Mouse (Mus musculus) forebrain, embryonic 15.5 days (tissue): ENCODE results near the gene Tmprss2. TPM values are rescaled to one million over a fixed set of nuclear protein-coding genes. Genes with fewer than 3 reads are reported as not detected.

Experiments
- ATAC-seq: fragments of 200-750 bp; cut with Nextera tagmentation; replicated peaks from 2 replicates; pipeline ENCODE4 v1.8.0; 2017; ENCODE audit warnings: mild to moderate bottlenecking, moderate TSS enrichment, moderate library complexity
- H3K27ac ChIP-seq: fragments of 300-500 bp; sonication (generic); replicated peaks from 2 replicates; pipeline ENCODE4 v1.5.1; 2015; ENCODE audit warnings: mild to moderate bottlenecking, inconsistent platforms
- H3K27me3 ChIP-seq: fragments of 300-500 bp; sonication (generic); 2 replicates; pipeline ENCODE4 v1.6.1; 2015; ENCODE audit warnings: inconsistent platforms
- H3K36me3 ChIP-seq: fragments of 300-500 bp; sonication (generic); 2 replicates; pipeline ENCODE4 v1.6.1; 2015; ENCODE audit warnings: mild to moderate bottlenecking, inconsistent platforms
- H3K4me1 ChIP-seq: fragments of 300-500 bp; sonication (generic); 2 replicates; pipeline ENCODE4 v1.6.1; 2015; ENCODE audit warnings: inconsistent platforms
- H3K4me2 ChIP-seq: fragments of 300-500 bp; sonication (generic); replicated peaks from 2 replicates; pipeline ENCODE4 v1.6.1; 2015; ENCODE audit warnings: mild to moderate bottlenecking, inconsistent platforms
- H3K4me3 ChIP-seq: fragments of 300-500 bp; sonication (generic); 2 replicates; pipeline ENCODE4 v1.5.1; 2015; ENCODE audit warnings: mild to moderate bottlenecking, inconsistent platforms
- H3K9ac ChIP-seq: fragments of 300-500 bp; sonication (generic); replicated peaks from 2 replicates; pipeline ENCODE4 v1.6.1; 2015; ENCODE audit warnings: mild to moderate bottlenecking, inconsistent platforms
- H3K9me3 ChIP-seq: fragments of 300-500 bp; sonication (generic); 2 replicates; pipeline ENCODE4 v1.6.1; 2016; ENCODE audit warnings: inconsistent platforms
- WGBS: fragments of 180-500 bp; shearing (Covaris S2); methylation state at CpG from one replicate; pipeline ENCODE4 v1.1.7; 2015; ENCODE audit warnings: mixed read lengths; 5-methylcytosine and 5-hydroxymethylcytosine counted together
- polyA plus RNA-seq: library from polyadenylated mRNA; unstranded; fragments of >200 nt; fragmentation: Nextera tagmentation; extraction: Ambion mirVana; gene quantifications from 2 replicates; pipeline ENCODE4 v1.2.1, GENCODE M21; 2015

The Tmprss2 gene
- not detected in 2 replicates for polyA plus RNA-seq

- ATAC-seq: no peak
- H3K27me3 ChIP-seq: peaks cover 38% of the 10 kb centered on the region
- peaks cover 12% of the 10 kb centered on the region for H3K4me1 ChIP-seq
- no peak within 1 kb of the TSS for H3K27ac ChIP-seq
- H3K9ac ChIP-seq: peak within 1 kb of the TSS; percentile 19; the same call in 1 of the 2 replicates
- no peaks in the 10 kb centered on the region for H3K36me3 ChIP-seq
- under 1% methylated on average over 30 of the region's 30 CpGs for WGBS
- peak within 1 kb of the TSS; percentile 58 for H3K4me2 ChIP-seq
- no peaks in the 10 kb centered on the region for H3K9me3 ChIP-seq
- peak within 1 kb of the TSS; percentile 35 for H3K4me3 ChIP-seq
Observed at GRCm38 (mm10) chr16:97610939-97611338, at the start of gene Tmprss2. TSS of gene Tmprss2 (minus strand) at chr16:97611195.

- H3K4me3 ChIP-seq: no peak overlapping the region
- H3K4me1 ChIP-seq: no peaks in the 10 kb centered on the region
- H3K9ac ChIP-seq: no peak overlapping the region
- H3K36me3 ChIP-seq: no peaks in the 10 kb centered on the region
- WGBS: 4% methylated on average over 1 of the region's 1 CpGs
- no peak for ATAC-seq
- H3K9me3 ChIP-seq: no peaks in the 10 kb centered on the region
- H3K27me3 ChIP-seq: no peaks in the 10 kb centered on the region
- no peak overlapping the region for H3K4me2 ChIP-seq
- H3K27ac ChIP-seq: no peak overlapping the region
Observed at GRCm38 (mm10) chr16:97659225-97659658, 48.2 kb upstream of the Tmprss2 start.

GRCm38 (mm10) chr16:97658481-97658880 is 47.5 kb upstream of the Tmprss2 start:
- Histone ChIP-seq H3K4me1 (no peaks in the 10 kb centered on the region), H3K27ac (no peak overlapping the region), H3K36me3 (no peaks in the 10 kb centered on the region), H3K4me3 (no peak overlapping the region), H3K9me3 (no peaks in the 10 kb centered on the region), H3K9ac (no peak overlapping the region), H3K27me3 (no peaks in the 10 kb centered on the region), H3K4me2 (no peak overlapping the region)
- 52% methylated on average over 6 of the region's 6 CpGs for WGBS
- ATAC-seq: no peak

GRCm38 (mm10) chr16:97655800-97656199 is 44.8 kb upstream of the Tmprss2 start:
- Histone ChIP-seq H3K27ac (no peak overlapping the region), H3K36me3 (no peaks in the 10 kb centered on the region), H3K9me3 (no peaks in the 10 kb centered on the region), H3K4me2 (no peak overlapping the region), H3K4me1 (no peaks in the 10 kb centered on the region), H3K27me3 (no peaks in the 10 kb centered on the region), H3K4me3 (no peak overlapping the region), H3K9ac (no peak overlapping the region)
- ATAC-seq: no peak
- WGBS: 84% methylated on average over 2 of the region's 2 CpGs

- H3K9me3 ChIP-seq: no peaks in the 10 kb centered on the region
- no peak for ATAC-seq
- no peak overlapping the region for H3K4me3 ChIP-seq
- no peak overlapping the region for H3K27ac ChIP-seq
- 85% methylated on average over 9 of the region's 9 CpGs for WGBS
- no peaks in the 10 kb centered on the region for H3K36me3 ChIP-seq
- H3K4me1 ChIP-seq: no peaks in the 10 kb centered on the region
- no peak overlapping the region for H3K4me2 ChIP-seq
- H3K27me3 ChIP-seq: no peaks in the 10 kb centered on the region
- no peak overlapping the region for H3K9ac ChIP-seq
Observed at GRCm38 (mm10) chr16:97649522-97650188, 38.7 kb upstream of the Tmprss2 start.

- Histone ChIP-seq H3K27me3 (no peaks in the 10 kb centered on the region), H3K4me3 (no peak overlapping the region), H3K9me3 (no peaks in the 10 kb centered on the region), H3K27ac (no peak overlapping the region), H3K9ac (no peak overlapping the region), H3K4me1 (no peaks in the 10 kb centered on the region), H3K4me2 (no peak overlapping the region), H3K36me3 (no peaks in the 10 kb centered on the region)
- no peak for ATAC-seq
Observed at GRCm38 (mm10) chr16:97644681-97645080, 33.7 kb upstream of the Tmprss2 start.

GRCm38 (mm10) chr16:97639630-97640029 is 28.6 kb upstream of the Tmprss2 start:
- ATAC-seq: no peak
- H3K9me3 ChIP-seq: no peaks in the 10 kb centered on the region
- no peaks in the 10 kb centered on the region for H3K36me3 ChIP-seq
- no peak overlapping the region for H3K9ac ChIP-seq
- WGBS: 98% methylated on average over 3 of the region's 3 CpGs
- no peak overlapping the region for H3K27ac ChIP-seq
- no peaks in the 10 kb centered on the region for H3K27me3 ChIP-seq
- H3K4me2 ChIP-seq: no peak overlapping the region
- H3K4me1 ChIP-seq: no peaks in the 10 kb centered on the region
- no peak overlapping the region for H3K4me3 ChIP-seq

GRCm38 (mm10) chr16:97632880-97633484 is 22.0 kb upstream of the Tmprss2 start:
- no peak overlapping the region for H3K4me3 ChIP-seq
- ATAC-seq: no peak
- no peaks in the 10 kb centered on the region for H3K36me3 ChIP-seq
- H3K4me2 ChIP-seq: no peak overlapping the region
- no peak overlapping the region for H3K9ac ChIP-seq
- H3K4me1 ChIP-seq: no peaks in the 10 kb centered on the region
- H3K27ac ChIP-seq: no peak overlapping the region
- WGBS: 74% methylated on average over 4 of the region's 4 CpGs
- H3K27me3 ChIP-seq: no peaks in the 10 kb centered on the region
- no peaks in the 10 kb centered on the region for H3K9me3 ChIP-seq

GRCm38 (mm10) chr16:97623166-97623565 is 12.2 kb upstream of the Tmprss2 start:
- no peak overlapping the region for H3K27ac ChIP-seq
- WGBS: 70% methylated on average over 6 of the region's 6 CpGs
- H3K27me3 ChIP-seq: no peaks in the 10 kb centered on the region
- no peak overlapping the region for H3K9ac ChIP-seq
- no peaks in the 10 kb centered on the region for H3K4me1 ChIP-seq
- H3K4me3 ChIP-seq: no peak overlapping the region
- H3K4me2 ChIP-seq: no peak overlapping the region
- no peaks in the 10 kb centered on the region for H3K9me3 ChIP-seq
- H3K36me3 ChIP-seq: no peaks in the 10 kb centered on the region
- no peak for ATAC-seq

GRCm38 (mm10) chr16:97622383-97622889 is 11.4 kb upstream of the Tmprss2 start:
- Histone ChIP-seq H3K27ac (no peak overlapping the region), H3K9ac (no peak overlapping the region), H3K9me3 (no peaks in the 10 kb centered on the region), H3K4me2 (no peak overlapping the region), H3K27me3 (no peaks in the 10 kb centered on the region), H3K4me1 (no peaks in the 10 kb centered on the region), H3K4me3 (no peak overlapping the region), H3K36me3 (no peaks in the 10 kb centered on the region)
- WGBS: 49% methylated on average over 2 of the region's 2 CpGs
- no peak for ATAC-seq

- Histone ChIP-seq H3K4me3 (no peak overlapping the region), H3K4me2 (no peak overlapping the region), H3K36me3 (no peaks in the 10 kb centered on the region), H3K9me3 (no peaks in the 10 kb centered on the region), H3K27ac (no peak overlapping the region), H3K27me3 (no peaks in the 10 kb centered on the region), H3K4me1 (no peaks in the 10 kb centered on the region), H3K9ac (no peak overlapping the region)
- WGBS: 72% methylated on average over 2 of the region's 2 CpGs
- no peak for ATAC-seq
Observed at GRCm38 (mm10) chr16:97618285-97618684, 7.3 kb upstream of the Tmprss2 start.

- H3K27me3 ChIP-seq: peaks cover 38% of the 10 kb centered on the region
- no peak overlapping the region for H3K4me3 ChIP-seq
- WGBS: 65% methylated on average over 4 of the region's 4 CpGs
Observed at GRCm38 (mm10) chr16:97612009-97612408, 1.0 kb upstream of the Tmprss2 start.

More at GRCm38 (mm10) chr16:97612009-97612408, 1.0 kb upstream of the Tmprss2 start:
- no peak for ATAC-seq
- no peaks in the 10 kb centered on the region for H3K9me3 ChIP-seq
- H3K4me2 ChIP-seq: no peak overlapping the region
- no peak overlapping the region for H3K9ac ChIP-seq
- no peaks in the 10 kb centered on the region for H3K36me3 ChIP-seq
- H3K4me1 ChIP-seq: peaks cover 12% of the 10 kb centered on the region
- no peak overlapping the region for H3K27ac ChIP-seq
